Mouse (Mus musculus): Measurements from ENCODE around the gene Bhlhe23. TPM values are rescaled to one million over a fixed set of nuclear protein-coding genes. Genes with fewer than 3 reads are reported as not detected.

Gene Bhlhe23
- total RNA-seq, 2 experiments from 2014 or later: not detected

- intact Hi-C loops (cut with DNase I): no loop called here
- DNase-seq (ENCODE audit: low spot score in 2 of 2): peak in 1 of 2 experiments; percentile 62
Observed at GRCm38 (mm10) chr2:180735232-180735631, 41.5 kb downstream of the Bhlhe23 start.

GRCm38 (mm10) chr2:180731984-180732383, 44.7 kb downstream of the Bhlhe23 start:
- intact Hi-C loops (cut with DNase I): no loop called here
- no peak for DNase-seq (ENCODE audit: low spot score in 2 of 2)

- DNase-seq (ENCODE audit: low spot score in 2 of 2): no peak
- intact Hi-C loops (cut with DNase I): no loop called here
Observed at GRCm38 (mm10) chr2:180731036-180731435, 45.7 kb downstream of the Bhlhe23 start.

- no peak for DNase-seq (ENCODE audit: low spot score in 2 of 2)
- intact Hi-C loops (cut with DNase I): no loop called here
Observed at GRCm38 (mm10) chr2:180727613-180728021, 49.1 kb downstream of the Bhlhe23 start.

GRCm38 (mm10) chr2:180726658-180727442, 49.9 kb downstream of the Bhlhe23 start:
- intact Hi-C loops (cut with DNase I): no loop called here
- no peak for DNase-seq (ENCODE audit: low spot score in 2 of 2)

- no peak for DNase-seq (ENCODE audit: low spot score in 2 of 2)
- intact Hi-C loops (cut with DNase I): no loop called here
Observed at GRCm38 (mm10) chr2:180725856-180726629, 50.7 kb downstream of the Bhlhe23 start.

GRCm38 (mm10) chr2:180725414-180725778, 51.3 kb downstream of the Bhlhe23 start:
- intact Hi-C loops (cut with DNase I): no loop called here
- DNase-seq (ENCODE audit: low spot score in 2 of 2): no peak

GRCm38 (mm10) chr2:180724585-180725413, 51.9 kb downstream of the Bhlhe23 start, which contains the start of gene Slc17a9:
Gene Slc17a9 (plus strand): TSS chr2:180725263.
- no peak for DNase-seq (ENCODE audit: low spot score in 2 of 2)
- intact Hi-C loops (cut with DNase I): no loop called here

Other genes with a start within 250 kb of the Bhlhe23 start
- 10 to 100 TPM; 15.9 to 20.9 TPM for gene Mrgbp, start 195.6 kb downstream of the Bhlhe23 start, total RNA-seq (2021)
- gene Ogfr, start 187.7 kb downstream of the Bhlhe23 start, total RNA-seq (2021): 10 to 100 TPM; 61.5 to 62.9 TPM
- gene Col9a3, start 179.1 kb downstream of the Bhlhe23 start, total RNA-seq (2021): 10 to 100 TPM; 23.2 to 31.7 TPM
- gene Tcfl5, start 134.2 kb downstream of the Bhlhe23 start, total RNA-seq (2021): 1 to 10 TPM; 2.5 to 3.3 TPM
- 10 to 100 TPM; 56.6 to 57.7 TPM for gene Dido1, start 66.9 kb downstream of the Bhlhe23 start, total RNA-seq (2021)
- 10 to 100 TPM; 61.8 to 63.6 TPM for gene Gid8, start 66.8 kb downstream of the Bhlhe23 start, total RNA-seq (2021)
- gene Slc17a9, start 51.6 kb downstream of the Bhlhe23 start, total RNA-seq (2021): 1 to 10 TPM in 1 of 2 experiments, under 1 TPM in 1; 0.24 to 1.1 TPM
- 10 to 100 TPM; 63.1 to 68.4 TPM for gene Ythdf1, start 144.0 kb upstream of the Bhlhe23 start, total RNA-seq (2021)
- not detected for gene Birc7, start 152.1 kb upstream of the Bhlhe23 start, total RNA-seq (2021)
- gene Nkain4, start 177.8 kb upstream of the Bhlhe23 start, total RNA-seq (2021): 10 to 100 TPM; 35.7 to 45.1 TPM
- 100 to 1,000 TPM; 136 to 137 TPM for gene Arfgap1, start 190.3 kb upstream of the Bhlhe23 start, total RNA-seq (2021)
- gene Col20a1, start 209.6 kb upstream of the Bhlhe23 start, total RNA-seq (2021): 1 to 10 TPM; 1.6 to 2.4 TPM

Data from left cerebral cortex, postnatal 14 days (tissue).